Mouse (Mus musculus) CH12.LX (cell line): ENCODE results near the gene Tha1. TPM values are rescaled to one million over a fixed set of nuclear protein-coding genes. Genes with fewer than 3 reads are reported as not detected.
A peak's percentile ranks its signal among the peaks of the same experiment; 100 is the strongest.

Source experiments
- DNase-seq: peaks from one replicate; pipeline ENCODE4 v3.0.0-alpha.2; 2013; ENCODE audit errors: extremely low read depth
- H3K27ac ChIP-seq: 2 replicates; pipeline ENCODE4 v1.5.1; 2012; ENCODE audit warnings: low read depth, mild to moderate bottlenecking, control low read depth, moderate library complexity; ENCODE audit not compliant: insufficient read depth
- H3K27me3 ChIP-seq: replicated peaks from 2 replicates; pipeline ENCODE3; 2012; ENCODE audit warnings: inconsistent platforms
- H3K36me3 ChIP-seq, 2 experiments: replicated peaks in 1 of 2; 2 replicates each; pipeline versions ENCODE3 to v1.6.1; 2012; ENCODE audit warnings: inconsistent platforms in 1 of 2, low read length in 1 of 2, mild to moderate bottlenecking in 1 of 2, mixed read lengths in 1 of 2, moderate library complexity in 1 of 2; ENCODE audit not compliant: control insufficient read depth in 1 of 2, insufficient read depth in 1 of 2
- H3K4me1 ChIP-seq, 2 experiments: 2 replicates each; pipeline ENCODE4 v1.6.1; 2012; ENCODE audit warnings: inconsistent platforms in 1 of 2, moderate library complexity in 1 of 2; ENCODE audit not compliant: insufficient read depth in 2 of 2, control insufficient read depth in 1 of 2
- H3K4me2 ChIP-seq: 2 replicates; pipeline ENCODE4 v1.6.1; 2012; ENCODE audit warnings: low read depth, mild to moderate bottlenecking, control low read depth; ENCODE audit not compliant: poor library complexity, insufficient read depth, severe bottlenecking
- H3K4me3 ChIP-seq, 3 experiments: fragments of 150-350 bp in 1 of 3; sonication (generic) in 1 of 3; replicated peaks in 1 of 3; 2 replicates each; pipeline versions ENCODE3 to v1.5.1; 2011 to 2012; ENCODE audit warnings: low read depth in 2 of 3, low read length in 2 of 3, mild to moderate bottlenecking in 2 of 3, moderate library complexity in 2 of 3, control low read depth in 1 of 3, improper control_type of control experiment in 1 of 3, inconsistent platforms in 1 of 3, mixed read lengths in 1 of 3; ENCODE audit not compliant: poor library complexity in 1 of 3
- H3K79me2 ChIP-seq: replicated peaks from 2 replicates; pipeline ENCODE4 v1.6.1; 2012; ENCODE audit warnings: mild to moderate bottlenecking, moderate library complexity; ENCODE audit not compliant: control insufficient read depth, poor library complexity, insufficient read depth, severe bottlenecking; ENCODE audit errors: extremely low read depth
- H3K9ac ChIP-seq: 2 replicates; pipeline ENCODE4 v1.6.1; 2012; ENCODE audit warnings: low read depth, mild to moderate bottlenecking, control low read depth, moderate library complexity; ENCODE audit not compliant: insufficient read depth
- H3K9me3 ChIP-seq: replicated peaks from 2 replicates; pipeline ENCODE3; 2012; ENCODE audit warnings: low read length, inconsistent platforms, mixed read lengths
- BHLHE40 ChIP-seq: IDR thresholded peaks from 2 replicates; pipeline ENCODE4 v1.6.1; 2011; ENCODE audit warnings: mild to moderate bottlenecking, low read depth, low read length, improper control_type of control experiment
- CHD1 ChIP-seq: IDR thresholded peaks from 2 replicates; pipeline ENCODE4 v1.6.1; 2012; ENCODE audit warnings: low read depth, low read length, improper control_type of control experiment, inconsistent platforms
- CHD2 ChIP-seq: IDR thresholded peaks from 2 replicates; pipeline ENCODE4 v1.6.1; 2011; ENCODE audit warnings: low read length, improper control_type of control experiment
- CTCF ChIP-seq, 2 experiments: IDR thresholded peaks in 1 of 2; conservative IDR thresholded peaks in 1 of 2; 2 replicates each; pipeline ENCODE4 v1.5.1; 2011 to 2012; ENCODE audit warnings: low read depth in 2 of 2, low read length in 2 of 2, improper control_type of control experiment in 1 of 2, inconsistent platforms in 1 of 2, mild to moderate bottlenecking in 1 of 2, moderate library complexity in 1 of 2
- E2F4 ChIP-seq: IDR thresholded peaks from 2 replicates; pipeline ENCODE4 v1.6.1; 2011; ENCODE audit warnings: low read depth, low read length, improper control_type of control experiment; ENCODE audit not compliant: insufficient replicate concordance
- ELF1 ChIP-seq: IDR thresholded peaks from 2 replicates; pipeline ENCODE4 v1.6.1; 2014; ENCODE audit warnings: low read depth, mild to moderate bottlenecking, inconsistent platforms, low read length, improper control_type of control experiment
- EP300 ChIP-seq: IDR thresholded peaks from 2 replicates; pipeline ENCODE4 v1.6.1; 2011; ENCODE audit warnings: low read length, improper control_type of control experiment
- ETS1 ChIP-seq: conservative IDR thresholded peaks from 2 replicates; pipeline ENCODE4 v1.6.1; 2012; ENCODE audit warnings: low read depth, mild to moderate bottlenecking, inconsistent platforms, low read length, improper control_type of control experiment, moderate library complexity
- HCFC1 ChIP-seq: IDR thresholded peaks from 2 replicates; pipeline ENCODE4 v1.6.1; 2012; ENCODE audit warnings: low read depth, mild to moderate bottlenecking, inconsistent platforms, low read length, improper control_type of control experiment
- IRF4 ChIP-seq: IDR thresholded peaks from 2 replicates; pipeline ENCODE4 v1.6.1; 2014; ENCODE audit warnings: low read depth, mild to moderate bottlenecking, inconsistent platforms, low read length, improper control_type of control experiment
- JUND ChIP-seq: conservative IDR thresholded peaks from 2 replicates; pipeline ENCODE4 v1.6.1; 2011; ENCODE audit warnings: low read depth, low read length, improper control_type of control experiment
- MAFK ChIP-seq: IDR thresholded peaks from 2 replicates; pipeline ENCODE4 v1.6.1; 2011; ENCODE audit warnings: low read length, improper control_type of control experiment; ENCODE audit not compliant: insufficient replicate concordance
- MAZ ChIP-seq: IDR thresholded peaks from 2 replicates; pipeline ENCODE4 v1.6.1; 2012; ENCODE audit warnings: low read depth, mild to moderate bottlenecking, inconsistent platforms, low read length, improper control_type of control experiment, moderate library complexity
- MXI1 ChIP-seq: IDR thresholded peaks from 2 replicates; pipeline ENCODE4 v1.6.1; 2011; ENCODE audit warnings: mild to moderate bottlenecking, low read depth, low read length, improper control_type of control experiment
- MYC ChIP-seq: IDR thresholded peaks from 2 replicates; pipeline ENCODE4 v1.6.1; 2011; ENCODE audit warnings: low read depth, mild to moderate bottlenecking, improper control_type of control experiment, low read length
- NELFE ChIP-seq: IDR thresholded peaks from 2 replicates; pipeline ENCODE4 v1.6.1; 2011; ENCODE audit warnings: low read depth, low read length, improper control_type of control experiment
- NRF1 ChIP-seq: IDR thresholded peaks from 2 replicates; pipeline ENCODE4 v1.6.1; 2014; ENCODE audit warnings: low read depth, mild to moderate bottlenecking, inconsistent platforms, low read length, improper control_type of control experiment, moderate library complexity
- PAX5 ChIP-seq: IDR thresholded peaks from 2 replicates; pipeline ENCODE4 v1.6.1; 2012; ENCODE audit warnings: low read length, inconsistent platforms, mixed read lengths
- POLR2A ChIP-seq: IDR thresholded peaks from 2 replicates; pipeline ENCODE4 v1.6.1; 2011; ENCODE audit warnings: low read depth, mild to moderate bottlenecking, improper control_type of control experiment, low read length
- POLR2AphosphoS2 ChIP-seq: IDR thresholded peaks from 2 replicates; pipeline ENCODE4 v1.6.1; 2011; ENCODE audit warnings: low read depth, low read length, improper control_type of control experiment
- RCOR1 ChIP-seq: conservative IDR thresholded peaks from 2 replicates; pipeline ENCODE4 v1.6.1; 2012; ENCODE audit warnings: low read depth, mild to moderate bottlenecking, inconsistent platforms, low read length, improper control_type of control experiment
- SIN3A ChIP-seq: IDR thresholded peaks from 2 replicates; pipeline ENCODE4 v1.6.1; 2012; ENCODE audit warnings: low read length, improper control_type of control experiment, inconsistent platforms
- SMC3 ChIP-seq: IDR thresholded peaks from 2 replicates; pipeline ENCODE4 v1.6.1; 2011; ENCODE audit warnings: low read depth, low read length, improper control_type of control experiment
- TBP ChIP-seq: conservative IDR thresholded peaks from 2 replicates; pipeline ENCODE4 v1.6.1; 2011; ENCODE audit warnings: low read depth, low read length, improper control_type of control experiment
- TCF12 ChIP-seq: IDR thresholded peaks from 2 replicates; pipeline ENCODE4 v1.6.1; 2014; ENCODE audit warnings: low read depth, mild to moderate bottlenecking, inconsistent platforms, low read length, improper control_type of control experiment
- UBTF ChIP-seq: IDR thresholded peaks from 2 replicates; pipeline ENCODE4 v1.6.1; 2012; ENCODE audit warnings: low read depth, mild to moderate bottlenecking, inconsistent platforms, low read length, improper control_type of control experiment, moderate library complexity
- USF1 ChIP-seq: IDR thresholded peaks from 2 replicates; pipeline ENCODE4 v1.6.1; 2014; ENCODE audit warnings: low read depth, mild to moderate bottlenecking, inconsistent platforms, low read length, improper control_type of control experiment
- ZC3H11A ChIP-seq: IDR thresholded peaks from 2 replicates; pipeline ENCODE4 v1.6.1; 2012; ENCODE audit warnings: low read depth, mild to moderate bottlenecking, inconsistent platforms, low read length, improper control_type of control experiment
- ZMIZ1 ChIP-seq: IDR thresholded peaks from 2 replicates; pipeline ENCODE4 v1.6.1; 2012; ENCODE audit warnings: low read depth, mild to moderate bottlenecking, inconsistent platforms, low read length, improper control_type of control experiment
- ZNF384 ChIP-seq: IDR thresholded peaks from 2 replicates; pipeline ENCODE4 v1.6.1; 2012; ENCODE audit warnings: low read depth, low read length, improper control_type of control experiment, inconsistent platforms
- dilution Hi-C: fragments of 300-500 bp; cut with MboI; formaldehyde crosslinking; loops from 2 replicates; pipeline ENCODE4 v1.14.3; 2020; ENCODE audit warnings: low sequenced_read_pairs; ENCODE audit not compliant: extremely low pct_unique_long_range_greater_than_20kb, extremely low pct_ligation_motif_present
- in situ Hi-C: fragments of 300-500 bp; cut with MboI; formaldehyde crosslinking; loops from 3 replicates; pipeline ENCODE4 v1.14.3; 2019; ENCODE audit warnings: low sequenced_read_pairs, low pct_ligation_motif_present, low pct_unique_long_range_greater_than_20kb, mixed read lengths
- polyA plus RNA-seq: library from polyadenylated mRNA; unstranded; fragments of >175 nt; gene quantifications from 2 replicates; pipeline ENCODE4 v1.2.1, GENCODE M21; 2012; ENCODE audit warnings: low read depth; ENCODE audit not compliant: insufficient read length
- total RNA-seq, 2 experiments: library from RNA; depleted of rRNA; stranded (reverse); fragments of 300-350 nt in 1 of 2; fragments of >200 nt in 1 of 2; gene quantifications; 2 replicates each; pipeline ENCODE4 v1.2.3; 2012 to 2014

Tha1 gene
- total and polyA plus RNA-seq, 3 experiments: not detected

- dilution Hi-C loops (no loop called here), in situ Hi-C loops (no loop called here)
- H3K4me1 ChIP-seq: peaks cover 4 to 22% of the 10 kb centered on the region in 2 experiments
- H3K79me2 ChIP-seq: peaks cover 37% of the 10 kb centered on the region
- H3K27me3 ChIP-seq: no peaks in the 10 kb centered on the region
- TF ChIP-seq JUND: no peak
- TF ChIP-seq NELFE: no peak
- no peak for TF ChIP-seq CTCF (conservative IDR thresholded peaks at IDR 0.05 in 1 of 2, IDR thresholded peaks at IDR 0.05 in 1 of 2; ENCODE audit: low read depth in 2 of 2, low read length in 2 of 2)
- no peak for TF ChIP-seq HCFC1
- TF ChIP-seq ZNF384: no peak
- no peak for TF ChIP-seq UBTF
- TF ChIP-seq PAX5: no peak
- TF ChIP-seq ELF1: no peak
- no peak for TF ChIP-seq USF1
- no peak for TF ChIP-seq ZC3H11A
- no peak for TF ChIP-seq CHD2
- TF ChIP-seq POLR2AphosphoS2: no peak
- TF ChIP-seq BHLHE40: no peak
- no peak overlapping the region for H3K27ac ChIP-seq
- peaks cover 48 to 68% of the 10 kb centered on the region in 2 experiments for H3K36me3 ChIP-seq
- H3K9me3 ChIP-seq: peaks cover 13% of the 10 kb centered on the region
- DNase-seq: no peak
- H3K9ac ChIP-seq: no peak overlapping the region
- no peak overlapping the region for H3K4me3 ChIP-seq
- H3K4me2 ChIP-seq: no peak overlapping the region
Observed at GRCm38 (mm10) chr11:117852875-117853274, 20.4 kb downstream of the Tha1 start.

DNA sequence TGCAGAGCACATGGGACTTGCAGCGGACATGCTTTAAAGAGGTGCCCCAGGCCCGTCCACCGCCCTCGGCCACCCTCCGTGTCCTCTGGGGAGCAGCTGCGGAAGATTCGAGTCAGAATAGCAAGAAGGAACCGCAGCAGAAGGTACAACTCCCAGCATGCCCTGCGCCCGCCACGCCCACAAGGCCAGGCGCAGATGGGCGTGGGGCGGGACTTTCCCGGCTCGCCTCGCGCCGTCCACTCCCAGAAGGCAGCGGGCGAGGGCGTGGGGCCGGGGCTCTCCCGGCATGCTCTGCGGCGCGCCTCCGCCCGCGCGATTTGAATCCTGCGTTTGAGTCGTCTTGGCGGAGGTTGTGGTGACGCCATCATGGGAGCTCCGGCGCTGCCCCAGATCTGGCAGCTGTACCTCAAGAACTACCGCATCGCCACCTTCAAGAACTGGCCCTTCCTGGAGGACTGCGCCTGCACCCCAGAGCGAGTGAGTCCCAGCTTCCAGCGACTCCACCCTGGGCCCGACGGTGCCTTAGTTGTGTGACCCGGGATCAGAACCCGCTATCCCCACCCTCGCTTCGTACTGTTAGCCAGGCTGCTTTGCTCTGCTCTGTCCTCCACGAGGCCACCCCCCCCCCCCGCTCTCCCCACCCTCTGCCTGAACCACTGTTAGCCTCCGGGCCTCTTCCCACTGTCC lies 24.2 kb downstream of the Tha1 start, which contains the start of gene Birc5:
Gene Birc5, plus strand, starts transcription at position 267 of the 687 bp plus-strand sequence.
- Histone ChIP-seq H3K9ac (peak within 1 kb of the TSS; percentile 89), H3K79me2 (peaks cover 37% of the 10 kb centered on the region), H3K4me2 (peak within 1 kb of the TSS; percentile 85), H3K9me3 (no peaks in the 10 kb centered on the region), H3K27me3 (no peaks in the 10 kb centered on the region), H3K4me1 (peaks cover 10 to 37% of the 10 kb centered on the region in 2 experiments), H3K36me3 (peaks cover 16 to 35% of the 10 kb centered on the region in 2 experiments), H3K27ac (peak within 1 kb of the TSS; percentile 92), H3K4me3 (peak within 1 kb of the TSS; percentile 79 to 96 (median 81))
- DNase-seq: peak; percentile 99
- dilution Hi-C loops: no loop called here
- in situ Hi-C loops: no loop called here
- peak; percentile 88 for TF ChIP-seq IRF4
- no peak for TF ChIP-seq RCOR1
- peak; percentile 93; the same call in 1 of the 2 replicates for TF ChIP-seq MYC
- TF ChIP-seq ELF1: peak; percentile 83
- peak; percentile 5; the same call in 1 of the 2 replicates for TF ChIP-seq BHLHE40
- TF ChIP-seq UBTF: peak; percentile 86; the same call in 1 of the 2 replicates
- TF ChIP-seq CTCF (conservative IDR thresholded peaks at IDR 0.05 in 1 of 2, IDR thresholded peaks at IDR 0.05 in 1 of 2; ENCODE audit: low read depth in 2 of 2, low read length in 2 of 2): no peak
- peak; percentile 98 for TF ChIP-seq ZMIZ1
- no peak for TF ChIP-seq MAFK
- TF ChIP-seq NRF1: peak; percentile 77
- peak; percentile 21; the same call in 1 of the 2 replicates for TF ChIP-seq ZNF384
- peak; percentile 45; the same call in 1 of the 2 replicates for TF ChIP-seq MAZ
- 0 out of 2 replicates have a peak, but pooled peaks have one; percentile 29 for TF ChIP-seq CHD1
- peak; percentile 89 for TF ChIP-seq HCFC1
- peak; percentile 89 for TF ChIP-seq MXI1
- peak; percentile 45; the same call in 1 of the 2 replicates for TF ChIP-seq ETS1
- peak; percentile 98 for TF ChIP-seq TCF12
- TF ChIP-seq E2F4: peak; percentile 96
- peak; percentile 99 for TF ChIP-seq NELFE
- TF ChIP-seq SIN3A: peak; percentile 99
- no peak; the same call in 1 of the 2 replicates for TF ChIP-seq USF1
- peak; percentile 98 for TF ChIP-seq POLR2A
- peak; percentile 48; the same call in 1 of the 2 replicates for TF ChIP-seq EP300
- TF ChIP-seq SMC3: no peak
- peak; percentile 80; the same call in 1 of the 2 replicates for TF ChIP-seq TBP
- TF ChIP-seq POLR2AphosphoS2: peak; percentile 98
